Mouse (Mus musculus) olfactory bulb, adult 2 months (tissue): ENCODE measurements around the gene Cyp2s1. TPM values are rescaled to one million over a fixed set of nuclear protein-coding genes. Genes with fewer than 3 reads are reported as not detected.

Experiments used
- H3K27ac ChIP-seq: fragments of 200-500 bp; 2 replicates; pipeline ENCODE4 v1.5.1; 2012; ENCODE audit warnings: low read depth, low read length; ENCODE audit not compliant: insufficient read depth
- H3K4me1 ChIP-seq: fragments of 200-500 bp; 2 replicates; pipeline ENCODE4 v1.6.1; 2012; ENCODE audit warnings: low read length; ENCODE audit not compliant: control insufficient read depth, insufficient read depth
- H3K4me3 ChIP-seq: fragments of 200-500 bp; 2 replicates; pipeline ENCODE4 v1.5.1; 2012; ENCODE audit warnings: mild to moderate bottlenecking, low read depth, low read length, moderate library complexity; ENCODE audit not compliant: insufficient read depth
- CTCF ChIP-seq: fragments of 200-500 bp; IDR thresholded peaks from 2 replicates; pipeline ENCODE4 v1.5.1; 2012; ENCODE audit warnings: low read depth, mild to moderate bottlenecking, low read length, moderate library complexity; ENCODE audit not compliant: insufficient read depth
- POLR2A ChIP-seq: fragments of 200-500 bp; IDR thresholded peaks from 2 replicates; pipeline ENCODE4 v1.6.1; 2012; ENCODE audit warnings: mild to moderate bottlenecking, low read depth, low read length, moderate library complexity; ENCODE audit not compliant: insufficient read depth
- WGBS: fragments of 180-500 bp; shearing (Covaris S2); methylation state at CpG from one replicate; pipeline ENCODE4 v1.1.7; 2018; 5-methylcytosine and 5-hydroxymethylcytosine counted together
- polyA plus RNA-seq: library from polyadenylated mRNA; stranded (reverse); fragments of >200 nt; gene quantifications from 2 replicates; pipeline ENCODE4 v1.2.4, GENCODE M21; 2012; ENCODE audit warnings: low replicate concordance; ENCODE audit not compliant: missing spikeins, insufficient read depth, insufficient read length

Gene Cyp2s1
- polyA plus RNA-seq, 1 experiment: not detected

GRCm38 (mm10) chr7:25815571-25815970 is 1.1 kb downstream of the Cyp2s1 start:
- 16% methylated on average over 7 of the region's 7 CpGs for WGBS
- Histone ChIP-seq H3K27ac (no peak overlapping the region), H3K4me3 (peak overlapping the region; percentile 59), H3K4me1 (peaks cover 21% of the 10 kb centered on the region)
- TF ChIP-seq CTCF (no peak), POLR2A (no peak)

- Histone ChIP-seq H3K4me3 (no peak overlapping the region), H3K27ac (no peak overlapping the region), H3K4me1 (peaks cover 21% of the 10 kb centered on the region)
- TF ChIP-seq POLR2A: no peak
- no peak for TF ChIP-seq CTCF
- 89% methylated on average over 9 of the region's 9 CpGs for WGBS
These were observed 2.0 kb downstream of the Cyp2s1 start for GRCm38 (mm10) chr7:25814711-25815110.

GRCm38 (mm10) chr7:25812195-25812594 is 4.5 kb downstream of the Cyp2s1 start:
- H3K4me3 ChIP-seq: no peak overlapping the region
- no peak overlapping the region for H3K27ac ChIP-seq
- 80% methylated on average over 1 of the region's 1 CpGs for WGBS
- H3K4me1 ChIP-seq: peaks cover 21% of the 10 kb centered on the region
- no peak for TF ChIP-seq CTCF
- no peak for TF ChIP-seq POLR2A

GRCm38 (mm10) chr7:25811716-25812115 is 5.0 kb downstream of the Cyp2s1 start:
- H3K4me1 ChIP-seq: peaks cover 20% of the 10 kb centered on the region
- TF ChIP-seq POLR2A (no peak), CTCF (no peak)
- H3K27ac ChIP-seq: no peak overlapping the region
- 90% methylated on average over 2 of the region's 2 CpGs for WGBS
- H3K4me3 ChIP-seq: no peak overlapping the region

- TF ChIP-seq POLR2A (no peak), CTCF (0 out of 2 replicates have a peak, but pooled peaks have one; percentile 21)
- 8% methylated on average over 21 of the region's 21 CpGs for WGBS
- Histone ChIP-seq H3K4me1 (peaks cover 8% of the 10 kb centered on the region), H3K27ac (no peak overlapping the region), H3K4me3 (peak overlapping the region; percentile 46)
These were observed 10.9 kb downstream of the Cyp2s1 start for GRCm38 (mm10) chr7:25805631-25806343.

GRCm38 (mm10) chr7:25804792-25805191 is 11.9 kb downstream of the Cyp2s1 start:
- WGBS: 53% methylated on average over 4 of the region's 4 CpGs
- no peak overlapping the region for H3K4me3 ChIP-seq
- peaks cover 8% of the 10 kb centered on the region for H3K4me1 ChIP-seq
- no peak overlapping the region for H3K27ac ChIP-seq
- TF ChIP-seq POLR2A (no peak), CTCF (no peak)

GRCm38 (mm10) chr7:25803460-25803859 is 13.3 kb downstream of the Cyp2s1 start:
- Histone ChIP-seq H3K4me1 (peaks cover 8% of the 10 kb centered on the region), H3K4me3 (no peak overlapping the region), H3K27ac (no peak overlapping the region)
- TF ChIP-seq CTCF: no peak
- no peak for TF ChIP-seq POLR2A
- 86% methylated on average over 13 of the region's 13 CpGs for WGBS

GRCm38 (mm10) chr7:25802241-25803125 is 14.2 kb downstream of the Cyp2s1 start:
- 41% methylated on average over 24 of the region's 24 CpGs for whole genome bisulfite sequencing
- no peak overlapping the region for H3K4me3 ChIP-seq
- TF ChIP-seq POLR2A (no peak), CTCF (no peak)
- H3K27ac ChIP-seq: no peak overlapping the region
- peaks cover 8% of the 10 kb centered on the region for H3K4me1 ChIP-seq

GRCm38 (mm10) chr7:25801031-25801430 is 15.7 kb downstream of the Cyp2s1 start:
- Histone ChIP-seq H3K4me3 (no peak overlapping the region), H3K27ac (no peak overlapping the region), H3K4me1 (peaks cover 8% of the 10 kb centered on the region)
- no peak for TF ChIP-seq POLR2A
- no peak for TF ChIP-seq CTCF
- 93% methylated on average over 6 of the region's 6 CpGs for WGBS
